ENCODE assay signal across 8 mouse cellular contexts in genomic region chr1:171698983-171699382, GRCm38 (mm10). TPM values are rescaled to one million over a fixed set of nuclear protein-coding genes. Genes with fewer than 3 reads are reported as not detected.
DNase-seq lines count a peak whose midpoint lies in the region; ATAC-seq and TF ChIP-seq lines count a peak whose summit lies in the region.

No protein-coding gene starts in this region.

- DNase-seq in gastrocnemius, adult 18-20 months (ENCODE audit: low spot score), result peak; percentile 8
- no peak for DNase-seq in gastrocnemius, postnatal 14 days
- DNase-seq in B cell, adult 2 months, result peak; percentile 85 to 88
- DNase-seq in layer of hippocampus, adult 2 months (ENCODE audit: low spot score in 2 of 2), result peak; percentile 19 to 37
- peak; percentile 74 to 87 for DNase-seq in natural killer cell, adult 2 months (ENCODE audit: low spot score in 2 of 2)
- peak; percentile 89 for DNase-seq in thymus, postnatal 4 days

- intact Hi-C loops in gastrocnemius, postnatal 14 days (cut with DNase I; ENCODE audit: low total_unique reads), result no loop called here

- no peak for ATAC-seq in cerebellum, adult (ENCODE audit: insufficient number of reproducible peaks, low FRiP score, low TSS enrichment)

- peaks cover 9% of the 10 kb centered on the region for H3K4me1 ChIP-seq in bone marrow macrophage, adult 2 months (ENCODE audit: control insufficient read depth, insufficient read depth, low read length)

- peak; percentile 45; the same call in 1 of the 2 replicates for TF ChIP-seq CTCF in bone marrow macrophage, adult 2 months (IDR thresholded peaks at IDR 0.05; ENCODE audit: low read depth, low read length)
- TF ChIP-seq CTCF in layer of hippocampus, adult 2 months (conservative IDR thresholded peaks at IDR 0.05), result peak; percentile 72

- no peak overlapping the region for H3K27ac ChIP-seq in bone marrow macrophage, adult 2 months (ENCODE audit: insufficient read depth, low read depth, low read length)
- H3K27ac ChIP-seq in layer of hippocampus, adult 2 months, result no peak overlapping the region

- TF ChIP-seq POLR2A in bone marrow macrophage, adult 2 months (IDR thresholded peaks at IDR 0.05; ENCODE audit: borderline replicate concordance, low read depth, low read length), result no peak

- no peak overlapping the region for H3K4me3 ChIP-seq in bone marrow macrophage, adult 2 months (ENCODE audit: insufficient read depth, low read length)
- no peak overlapping the region for H3K4me3 ChIP-seq in layer of hippocampus, adult 2 months

RNA-seq across cellular contexts. Expression of gene Cd48, which starts 17.2 kb away (rescaled TPM):
- under 1 TPM; 0.46 to 0.69 TPM for total RNA-seq in gastrocnemius, adult 18-20 months (2021)
- total RNA-seq in gastrocnemius, postnatal 14 days (2021), result 1 to 10 TPM in 1 of 2 experiments, under 1 TPM in 1; 0.75 to 1.1 TPM
- polyA plus RNA-seq in bone marrow macrophage, adult 2 months (2012; ENCODE audit: insufficient read depth, insufficient read length, missing spikeins), result 346 and 376 TPM in 2 replicates
- not detected for total RNA-seq in layer of hippocampus, adult 2 months (2021)

RNA-seq across cellular contexts. Expression of gene Slamf7, which starts 46.1 kb away (rescaled TPM):
- total RNA-seq in gastrocnemius, adult 18-20 months (2021), result not detected
- total RNA-seq in gastrocnemius, postnatal 14 days (2021), result not detected
- polyA plus RNA-seq in bone marrow macrophage, adult 2 months (2012; ENCODE audit: insufficient read depth, insufficient read length, missing spikeins), result 177 and 179 TPM in 2 replicates
- total RNA-seq in layer of hippocampus, adult 2 months (2021), result not detected
